Mouse (Mus musculus): ENCODE data around the gene Cebpg. TPM values are rescaled to one million over a fixed set of nuclear protein-coding genes. Genes with fewer than 3 reads are reported as not detected.

Gene Cebpg
- polyA plus RNA-seq, 1 experiment = 27.2 TPM

- DNase-seq (ENCODE audit: low read depth) = no peak
- TF ChIP-seq POLR2A (IDR thresholded peaks at IDR 0.05; ENCODE audit: borderline replicate concordance, extremely low read depth, insufficient read depth, insufficient read length, poor library complexity, severe bottlenecking) = no peak
- no peak for TF ChIP-seq CTCF (IDR thresholded peaks at IDR 0.05; ENCODE audit: borderline replicate concordance, extremely low read depth, insufficient read depth, insufficient read length)
Measured at GRCm38 (mm10) chr7:35053161-35053560, 3.2 kb downstream of the Cebpg start.

DNA sequence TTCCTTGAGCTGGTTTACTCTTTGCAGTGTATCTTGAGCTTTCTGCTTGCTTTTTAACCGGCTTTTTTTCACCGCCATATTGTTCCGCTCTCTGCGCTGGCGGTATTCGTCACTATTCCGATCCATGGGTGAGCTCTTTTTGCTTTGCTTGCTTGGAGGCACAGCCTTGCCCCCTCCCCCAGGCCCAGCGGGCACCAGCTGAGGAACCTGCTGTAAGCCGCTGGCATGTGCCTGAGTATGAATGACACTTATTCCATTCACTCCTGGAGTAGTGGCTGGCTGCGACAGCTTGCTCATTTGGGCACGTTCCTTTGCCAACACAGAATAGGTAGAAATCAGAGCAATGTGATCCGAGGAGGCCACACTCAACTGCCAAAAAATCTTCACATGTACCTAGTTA, 5.8 kb downstream of the Cebpg start:
- DNase-seq (ENCODE audit: low read depth) = peak; percentile 18
- TF ChIP-seq CTCF (IDR thresholded peaks at IDR 0.05; ENCODE audit: borderline replicate concordance, extremely low read depth, insufficient read depth, insufficient read length) = no peak
- no peak for TF ChIP-seq POLR2A (IDR thresholded peaks at IDR 0.05; ENCODE audit: borderline replicate concordance, extremely low read depth, insufficient read depth, insufficient read length, poor library complexity, severe bottlenecking)

DNA sequence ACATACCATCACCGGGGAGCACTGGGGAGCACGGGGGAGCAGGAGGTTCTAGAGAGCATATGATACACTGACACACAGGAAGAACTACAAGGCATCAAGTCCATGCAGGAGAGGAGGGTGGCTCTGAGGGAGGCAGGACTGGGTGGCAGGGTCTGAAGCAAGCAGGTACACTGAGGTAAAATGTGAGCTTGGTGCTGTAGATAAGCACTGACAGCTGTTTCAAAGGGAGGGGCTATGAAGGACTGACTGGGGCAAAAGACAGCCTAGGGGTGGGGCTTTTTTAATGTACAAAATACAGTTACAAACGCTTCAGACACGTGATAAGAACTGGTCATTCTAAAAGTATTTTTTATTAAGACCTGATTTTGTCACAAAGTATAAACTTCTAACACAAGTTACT, 10.3 kb downstream of the Cebpg start:
- no peak for DNase-seq (ENCODE audit: low read depth)
- no peak for TF ChIP-seq CTCF (IDR thresholded peaks at IDR 0.05; ENCODE audit: borderline replicate concordance, extremely low read depth, insufficient read depth, insufficient read length)
- TF ChIP-seq POLR2A (IDR thresholded peaks at IDR 0.05; ENCODE audit: borderline replicate concordance, extremely low read depth, insufficient read depth, insufficient read length, poor library complexity, severe bottlenecking) = no peak

DNA sequence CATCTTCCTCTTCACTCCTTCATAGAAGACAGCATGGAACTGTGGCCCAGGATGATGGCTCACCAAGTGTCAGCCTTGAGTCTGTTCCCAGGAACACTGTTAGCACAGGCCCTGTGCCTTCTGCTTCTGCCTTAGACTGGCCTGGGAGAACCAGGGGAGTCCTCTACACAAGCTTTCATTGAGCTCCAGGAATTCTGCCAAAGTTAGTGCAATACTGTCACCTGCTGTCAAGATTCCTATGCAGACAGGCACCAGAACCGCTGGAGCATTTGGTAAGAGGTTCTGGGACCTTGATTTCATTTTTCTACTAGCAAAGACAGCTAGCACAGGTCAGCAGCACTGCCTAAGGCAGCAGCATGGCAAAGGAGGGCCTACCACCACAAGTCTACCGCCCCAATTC, 11.7 kb downstream of the Cebpg start:
- no peak for DNase-seq (ENCODE audit: low read depth)
- no peak for TF ChIP-seq CTCF (IDR thresholded peaks at IDR 0.05; ENCODE audit: borderline replicate concordance, extremely low read depth, insufficient read depth, insufficient read length)
- no peak for TF ChIP-seq POLR2A (IDR thresholded peaks at IDR 0.05; ENCODE audit: borderline replicate concordance, extremely low read depth, insufficient read depth, insufficient read length, poor library complexity, severe bottlenecking)

- DNase-seq (ENCODE audit: low read depth) = no peak
Measured at GRCm38 (mm10) chr7:35043266-35043817, 13.0 kb downstream of the Cebpg start.

DNA sequence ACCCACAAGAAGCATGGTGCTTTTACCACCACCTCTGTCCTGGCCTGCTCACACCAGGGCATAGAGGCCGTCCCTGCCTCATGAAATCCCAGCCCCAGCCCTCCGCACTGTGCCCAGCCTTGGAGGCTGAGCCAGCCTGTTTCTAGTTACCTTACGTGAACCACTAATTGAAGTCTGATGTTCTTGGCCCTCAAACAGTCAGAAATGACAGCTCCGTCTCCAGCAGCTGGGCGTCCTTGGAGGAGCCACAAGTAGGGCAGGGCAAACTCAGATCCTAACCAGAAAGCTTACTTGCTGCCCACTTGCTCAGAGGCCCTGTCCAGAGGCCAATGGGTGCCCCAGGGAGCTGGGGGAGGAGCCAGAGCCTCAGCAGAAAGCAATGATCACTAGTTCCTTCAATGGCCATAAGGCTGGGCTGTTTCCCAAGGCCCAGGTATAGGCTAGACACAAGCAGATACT, 13.6 kb downstream of the Cebpg start:
- no peak for DNase-seq (ENCODE audit: low read depth)

More at GRCm38 (mm10) chr7:35043266-35043817, 13.0 kb downstream of the Cebpg start:
- TF ChIP-seq POLR2A (IDR thresholded peaks at IDR 0.05; ENCODE audit: borderline replicate concordance, extremely low read depth, insufficient read depth, insufficient read length, poor library complexity, severe bottlenecking) (no peak), CTCF (IDR thresholded peaks at IDR 0.05; ENCODE audit: borderline replicate concordance, extremely low read depth, insufficient read depth, insufficient read length) (no peak)

GRCm38 (mm10) chr7:35042209-35042554, 14.2 kb downstream of the Cebpg start:
- no peak for DNase-seq (ENCODE audit: low read depth)
- no peak for TF ChIP-seq POLR2A (IDR thresholded peaks at IDR 0.05; ENCODE audit: borderline replicate concordance, extremely low read depth, insufficient read depth, insufficient read length, poor library complexity, severe bottlenecking)
- no peak for TF ChIP-seq CTCF (IDR thresholded peaks at IDR 0.05; ENCODE audit: borderline replicate concordance, extremely low read depth, insufficient read depth, insufficient read length)

More for the DNA sequence above, 13.6 kb downstream of the Cebpg start:
- TF ChIP-seq CTCF (IDR thresholded peaks at IDR 0.05; ENCODE audit: borderline replicate concordance, extremely low read depth, insufficient read depth, insufficient read length) (no peak), POLR2A (IDR thresholded peaks at IDR 0.05; ENCODE audit: borderline replicate concordance, extremely low read depth, insufficient read depth, insufficient read length, poor library complexity, severe bottlenecking) (no peak)

DNA sequence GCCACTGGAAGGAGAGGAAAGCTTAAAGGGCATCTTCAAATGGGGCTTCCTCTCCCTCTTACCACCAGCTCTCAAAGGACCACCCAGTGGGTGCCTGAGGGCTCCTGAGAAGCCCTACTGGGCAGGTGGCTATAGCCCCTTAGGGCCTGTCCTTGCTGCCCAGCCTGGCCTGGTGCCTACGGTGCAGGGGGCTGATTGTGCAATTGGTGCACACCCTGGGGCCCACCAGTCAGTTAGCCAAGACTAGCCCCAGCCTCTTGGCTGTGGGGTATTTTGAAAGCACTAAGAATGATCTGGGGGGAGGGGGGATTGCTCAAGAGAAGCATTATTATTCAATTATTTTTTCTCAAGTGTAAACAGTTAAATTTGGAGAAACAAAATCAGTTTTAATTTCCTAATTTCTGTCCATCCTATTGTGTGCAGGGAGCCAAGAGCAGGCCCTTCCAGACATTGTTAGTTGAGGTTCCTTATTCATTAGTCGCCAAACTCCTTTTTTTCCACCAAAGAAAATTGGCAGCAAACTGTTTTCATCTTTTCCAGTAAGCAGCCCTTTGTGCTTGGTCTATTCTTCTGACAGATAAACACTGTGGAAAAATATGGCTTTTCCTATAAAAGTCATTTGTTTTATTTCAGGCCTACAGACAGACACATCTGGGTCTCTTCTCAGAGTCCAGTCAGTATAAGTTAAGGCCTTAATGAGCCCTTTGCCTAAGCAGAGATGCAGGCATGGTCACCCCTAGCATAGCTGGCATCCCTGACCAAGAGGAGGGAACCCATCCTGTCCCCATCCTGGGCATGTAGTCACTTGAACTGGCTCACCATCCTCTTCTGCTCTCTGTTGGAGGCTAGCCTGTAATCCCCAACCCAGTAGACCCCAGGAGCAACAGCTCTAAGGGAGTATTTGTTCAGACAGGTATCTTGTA, 14.8 kb downstream of the Cebpg start:
- DNase-seq (ENCODE audit: low read depth) = no peak
- TF ChIP-seq CTCF (IDR thresholded peaks at IDR 0.05; ENCODE audit: borderline replicate concordance, extremely low read depth, insufficient read depth, insufficient read length) (no peak), POLR2A (IDR thresholded peaks at IDR 0.05; ENCODE audit: borderline replicate concordance, extremely low read depth, insufficient read depth, insufficient read length, poor library complexity, severe bottlenecking) (no peak)

DNA sequence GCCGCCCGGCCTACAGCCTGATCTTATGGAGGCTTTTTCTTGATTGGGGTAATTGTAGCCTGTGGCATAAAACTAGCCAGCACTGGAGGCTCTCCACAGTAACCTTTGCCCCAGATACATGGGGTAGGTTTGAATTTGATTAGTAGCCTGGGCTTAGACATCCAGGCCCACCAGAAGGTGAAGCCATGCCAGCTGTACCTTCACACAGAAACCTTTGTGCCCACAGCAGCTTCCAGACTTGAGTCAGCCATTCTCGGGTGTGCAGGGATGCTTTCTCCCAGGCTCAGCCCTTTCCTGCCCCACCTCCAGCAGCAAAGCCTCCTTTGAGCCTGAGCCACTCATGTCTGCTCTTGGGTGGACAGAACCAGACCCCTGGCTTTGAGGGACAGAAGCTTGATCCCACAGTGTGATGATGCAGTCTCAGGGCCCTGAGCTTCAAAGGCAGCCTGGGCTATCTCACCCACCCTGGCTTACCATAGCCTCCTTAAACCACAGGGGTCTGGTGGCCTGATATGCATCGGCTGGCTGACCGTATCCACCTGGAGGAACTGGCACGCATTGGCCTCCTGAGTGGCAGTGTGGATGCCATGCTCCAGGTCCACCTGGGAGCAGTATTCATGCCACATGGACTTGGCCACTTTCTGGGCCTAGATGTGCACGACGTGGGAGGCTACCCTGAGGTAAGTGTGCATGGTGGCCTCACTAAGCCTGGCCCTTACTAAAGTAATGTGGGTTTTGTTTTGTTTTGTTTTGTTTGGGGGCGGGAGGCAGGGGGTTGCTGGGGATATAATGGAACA, 16.0 kb downstream of the Cebpg start:
- DNase-seq (ENCODE audit: low read depth) = no peak

GRCm38 (mm10) chr7:35037408-35037807, 19.0 kb downstream of the Cebpg start:
- no peak for TF ChIP-seq CTCF (IDR thresholded peaks at IDR 0.05; ENCODE audit: borderline replicate concordance, extremely low read depth, insufficient read depth, insufficient read length)
- TF ChIP-seq POLR2A (IDR thresholded peaks at IDR 0.05; ENCODE audit: borderline replicate concordance, extremely low read depth, insufficient read depth, insufficient read length, poor library complexity, severe bottlenecking) = no peak
- DNase-seq (ENCODE audit: low read depth) = no peak

More for the DNA sequence above, 16.0 kb downstream of the Cebpg start:
- no peak for TF ChIP-seq CTCF (IDR thresholded peaks at IDR 0.05; ENCODE audit: borderline replicate concordance, extremely low read depth, insufficient read depth, insufficient read length)
- no peak for TF ChIP-seq POLR2A (IDR thresholded peaks at IDR 0.05; ENCODE audit: borderline replicate concordance, extremely low read depth, insufficient read depth, insufficient read length, poor library complexity, severe bottlenecking)

GRCm38 (mm10) chr7:35036266-35036731, 20.1 kb downstream of the Cebpg start:
- DNase-seq (ENCODE audit: low read depth) = peak; percentile 76
- no peak for TF ChIP-seq POLR2A (IDR thresholded peaks at IDR 0.05; ENCODE audit: borderline replicate concordance, extremely low read depth, insufficient read depth, insufficient read length, poor library complexity, severe bottlenecking)
- no peak for TF ChIP-seq CTCF (IDR thresholded peaks at IDR 0.05; ENCODE audit: borderline replicate concordance, extremely low read depth, insufficient read depth, insufficient read length)

Measured in brain, embryonic 14.5 days (tissue).